Mouse (Mus musculus) heart, embryonic 16.5 days (tissue): ENCODE data around the gene Mgll. TPM values are rescaled to one million over a fixed set of nuclear protein-coding genes. Genes with fewer than 3 reads are reported as not detected.

Source experiments
- ATAC-seq: fragments of 200-750 bp; cut with Nextera tagmentation; replicated peaks from 2 replicates; pipeline ENCODE4 v1.8.0; 2017; ENCODE audit warnings: moderate number of reproducible peaks; ENCODE audit not compliant: insufficient read depth, low FRiP score; ENCODE audit errors: extremely low read depth
- H3K27ac ChIP-seq: fragments of 300-500 bp; sonication (generic); 2 replicates; pipeline ENCODE4 v1.5.1; 2014; ENCODE audit warnings: mild to moderate bottlenecking, low read length, control low read depth, moderate library complexity
- H3K27me3 ChIP-seq: fragments of 300-500 bp; sonication (generic); 2 replicates; pipeline ENCODE4 v1.6.1; 2014; ENCODE audit warnings: low read length, mixed read lengths; ENCODE audit not compliant: control insufficient read depth, insufficient read depth
- H3K36me3 ChIP-seq: fragments of 300-500 bp; sonication (generic); 2 replicates; pipeline ENCODE4 v1.6.1; 2014; ENCODE audit not compliant: control insufficient read depth, insufficient read depth
- H3K4me1 ChIP-seq: fragments of 300-500 bp; sonication (generic); 2 replicates; pipeline ENCODE4 v1.6.1; 2014; ENCODE audit warnings: low read length, mixed read lengths; ENCODE audit not compliant: control insufficient read depth, insufficient read depth
- H3K4me2 ChIP-seq: fragments of 300-500 bp; sonication (generic); 2 replicates; pipeline ENCODE4 v1.6.1; 2014; ENCODE audit warnings: low read depth, mild to moderate bottlenecking, control low read depth, low read length
- H3K4me3 ChIP-seq: fragments of 300-500 bp; sonication (generic); 2 replicates; pipeline ENCODE4 v1.5.1; 2014; ENCODE audit warnings: mild to moderate bottlenecking, control low read depth, low read length
- H3K9ac ChIP-seq: fragments of 300-500 bp; sonication (generic); 2 replicates; pipeline ENCODE4 v1.6.1; 2014; ENCODE audit warnings: low read length, control low read depth
- H3K9me3 ChIP-seq: fragments of 300-500 bp; sonication (generic); replicated peaks from 2 replicates; pipeline ENCODE4 v1.6.1; 2016; ENCODE audit warnings: low read length; ENCODE audit not compliant: control insufficient read depth
- WGBS: fragments of 180-500 bp; shearing (Covaris S2); extraction: QIAGEN DNeasy Blood & Tissue Kit; methylation state at CpG from one replicate; pipeline ENCODE4 v1.1.7; 2014; 5-methylcytosine and 5-hydroxymethylcytosine counted together
- polyA plus RNA-seq: library from polyadenylated mRNA; unstranded; fragments of >200 nt; fragmentation: Nextera tagmentation; extraction: Ambion mirVana; gene quantifications from 2 replicates; pipeline ENCODE4 v1.2.1, GENCODE M21; 2015

Gene Mgll
- polyA plus RNA-seq, 1 experiment from 2014 or later: 54.0 TPM

DNA sequence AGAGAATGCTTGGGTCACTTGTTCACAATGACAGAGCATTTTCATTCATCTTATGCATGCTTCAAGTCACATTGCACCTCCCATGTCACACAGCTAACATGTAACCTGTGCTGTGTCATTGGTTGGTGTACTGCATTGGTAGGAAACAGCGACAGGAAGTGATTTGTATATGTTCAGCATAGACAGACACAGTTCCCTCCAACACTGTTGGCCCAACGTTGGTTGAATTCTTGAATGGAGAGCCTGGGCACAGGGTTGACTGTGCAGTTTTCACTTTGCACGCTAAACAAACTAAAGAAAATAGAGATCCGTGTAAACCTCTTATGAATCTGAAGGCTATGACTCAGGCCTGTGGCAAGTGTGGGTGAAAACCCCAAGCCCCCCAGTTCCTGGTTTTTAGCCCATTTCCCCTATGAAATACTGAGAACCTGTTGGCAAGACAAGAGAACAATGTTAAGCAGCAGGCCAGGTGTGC lies 10.0 kb upstream of the Mgll start:
- Histone ChIP-seq H3K4me1 (no peaks in the 10 kb centered on the region; the same call in 1 of the 2 replicates), H3K9ac (no peak overlapping the region), H3K27ac (no peak overlapping the region), H3K4me3 (no peak overlapping the region), H3K9me3 (no peaks in the 10 kb centered on the region), H3K27me3 (no peaks in the 10 kb centered on the region), H3K36me3 (no peaks in the 10 kb centered on the region), H3K4me2 (no peak overlapping the region)
- WGBS: 78% methylated on average over 4 of the region's 4 CpGs
- ATAC-seq: no peak

DNA sequence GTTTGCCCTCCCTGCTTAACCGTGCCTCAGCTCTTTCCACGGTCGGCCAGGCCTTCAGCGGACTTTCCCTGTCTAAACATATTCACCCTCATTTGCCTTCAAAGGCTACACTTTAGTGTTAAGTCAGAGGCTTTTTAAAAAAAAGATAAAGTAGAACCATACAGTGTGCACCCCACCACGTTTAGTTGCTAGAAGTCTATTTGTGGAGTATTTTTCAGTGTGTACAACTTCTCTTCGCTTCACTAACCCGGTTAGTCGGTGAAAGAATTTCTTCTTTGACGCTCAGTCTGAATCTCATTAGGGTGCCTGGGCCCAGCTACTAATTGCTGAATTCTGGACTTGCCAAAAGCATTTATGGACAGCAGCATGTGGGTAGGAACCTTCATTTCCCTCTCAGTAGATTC lies 8.8 kb upstream of the Mgll start:
- no peak overlapping the region for H3K27ac ChIP-seq
- no peaks in the 10 kb centered on the region for H3K36me3 ChIP-seq
- WGBS: 79% methylated on average over 9 of the region's 9 CpGs
- H3K27me3 ChIP-seq: no peaks in the 10 kb centered on the region
- no peak overlapping the region for H3K9ac ChIP-seq
- no peak overlapping the region for H3K4me2 ChIP-seq
- H3K9me3 ChIP-seq: no peaks in the 10 kb centered on the region
- ATAC-seq: no peak
- H3K4me3 ChIP-seq: no peak overlapping the region
- H3K4me1 ChIP-seq: no peaks in the 10 kb centered on the region; the same call in 1 of the 2 replicates

DNA sequence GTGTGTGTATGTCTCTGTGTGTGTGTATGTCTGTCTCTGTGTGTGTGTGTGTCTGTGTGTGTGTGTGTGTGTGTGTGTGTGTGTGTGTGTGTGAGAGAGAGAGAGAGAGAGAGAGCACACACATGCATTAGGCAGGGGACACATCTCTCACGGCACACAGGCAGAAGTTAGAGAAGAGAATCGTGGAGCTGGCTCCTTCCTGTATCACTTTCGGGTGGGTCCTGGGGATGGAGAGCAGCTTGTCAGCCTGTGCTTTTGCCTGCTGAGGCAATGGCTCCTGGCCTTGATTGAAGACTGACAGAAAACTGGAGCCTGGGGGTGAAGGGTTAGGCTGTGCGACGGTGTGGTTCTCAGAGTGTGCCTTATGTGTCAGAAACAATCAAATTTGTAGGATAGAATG lies 8.2 kb upstream of the Mgll start:
- no peak overlapping the region; the same call in 1 of the 2 replicates for H3K27ac ChIP-seq
- H3K9me3 ChIP-seq: no peaks in the 10 kb centered on the region
- H3K27me3 ChIP-seq: no peaks in the 10 kb centered on the region
- no peak overlapping the region for H3K9ac ChIP-seq
- no peaks in the 10 kb centered on the region; the same call in 1 of the 2 replicates for H3K4me1 ChIP-seq
- no peak overlapping the region for H3K4me3 ChIP-seq
- H3K4me2 ChIP-seq: no peak overlapping the region
- H3K36me3 ChIP-seq: no peaks in the 10 kb centered on the region
- ATAC-seq: no peak
- WGBS: 62% methylated on average over 5 of the region's 5 CpGs

DNA sequence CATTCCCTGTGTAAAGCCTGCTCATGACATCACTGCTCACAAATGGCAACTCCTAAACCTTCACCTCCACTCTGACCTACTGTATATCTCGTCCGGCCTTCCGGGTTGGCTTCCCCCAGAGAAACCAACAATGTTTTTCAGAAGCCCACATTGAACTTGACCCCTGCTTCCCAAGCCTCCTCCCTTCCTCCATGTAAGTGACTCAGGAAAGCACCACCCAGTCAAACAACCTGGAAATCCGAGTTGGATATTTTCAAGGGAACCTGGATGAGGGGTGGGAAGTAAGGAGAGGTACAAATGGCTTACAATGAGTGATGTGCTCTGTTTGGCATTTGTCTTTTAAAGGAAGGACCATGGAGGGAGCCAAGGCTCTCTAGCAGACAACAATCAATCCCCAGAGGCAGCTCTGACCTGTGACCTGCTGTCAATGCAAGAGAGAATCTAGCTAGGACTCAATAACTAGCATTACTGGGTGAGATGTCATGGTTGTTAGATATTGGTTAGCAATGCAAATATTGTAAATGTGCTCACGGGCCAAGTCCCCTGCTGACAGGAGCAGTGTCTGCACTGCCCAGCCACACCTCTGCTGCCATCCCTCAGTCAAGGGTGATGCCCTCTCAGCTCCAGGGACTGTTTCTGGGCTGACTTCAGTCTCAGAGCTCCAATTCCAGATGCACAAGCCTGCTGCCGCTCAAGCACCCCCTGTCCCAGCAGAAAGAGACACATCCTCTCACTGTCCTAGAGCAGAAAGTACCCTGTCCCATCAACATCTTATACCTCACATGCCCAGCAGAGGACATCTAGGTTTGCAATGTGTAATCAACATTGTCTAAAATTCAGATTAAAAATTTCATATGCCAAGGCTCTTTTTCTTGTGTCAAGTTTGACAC lies 6.8 kb upstream of the Mgll start:
- no peaks in the 10 kb centered on the region for H3K27me3 ChIP-seq
- H3K4me2 ChIP-seq: no peak overlapping the region
- no peaks in the 10 kb centered on the region; the same call in 1 of the 2 replicates for H3K4me1 ChIP-seq
- peak overlapping the region; percentile 38 for H3K27ac ChIP-seq
- WGBS: 71% methylated on average over 6 of the region's 6 CpGs
- no peaks in the 10 kb centered on the region for H3K9me3 ChIP-seq
- ATAC-seq: peak; percentile 32; the same call in 1 of the 2 replicates
- no peak overlapping the region for H3K9ac ChIP-seq
- H3K36me3 ChIP-seq: no peaks in the 10 kb centered on the region
- no peak overlapping the region for H3K4me3 ChIP-seq

DNA sequence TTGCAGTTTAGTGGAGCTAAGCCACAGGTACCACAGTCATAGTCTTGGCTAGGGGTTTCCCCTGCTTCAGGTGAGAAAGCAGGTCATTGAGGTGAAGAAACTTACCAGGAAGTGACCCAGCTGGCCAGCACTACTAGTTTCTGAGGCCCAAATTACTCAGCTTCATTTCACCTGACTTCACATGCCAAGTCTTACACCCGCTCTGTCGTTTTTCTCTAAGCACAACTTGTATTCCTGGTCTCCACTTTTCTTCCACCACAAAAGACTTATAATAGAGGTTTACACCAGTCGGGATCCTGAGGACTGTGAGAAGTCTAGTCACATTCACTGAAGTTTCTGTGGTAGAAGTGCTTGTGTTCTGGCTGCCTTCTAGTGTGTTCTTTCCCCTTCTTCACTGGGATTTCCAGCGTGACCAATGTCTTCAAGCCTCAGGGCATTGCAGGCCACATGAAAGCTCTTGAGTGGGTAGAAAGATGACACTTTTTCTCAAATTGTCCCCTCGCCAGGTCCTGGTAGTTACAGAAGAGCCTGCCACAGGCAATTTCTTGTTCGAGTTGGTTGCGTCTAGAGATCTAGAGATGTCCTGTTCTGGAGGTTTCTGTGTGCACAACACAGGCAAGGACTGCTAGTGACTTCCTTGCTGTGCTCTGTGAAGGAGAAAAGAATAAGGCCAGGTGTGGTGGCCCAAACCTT lies 6.0 kb upstream of the Mgll start:
- Histone ChIP-seq H3K9ac (no peak overlapping the region), H3K27ac (peak overlapping the region; percentile 38; the same call in 1 of the 2 replicates), H3K36me3 (no peaks in the 10 kb centered on the region), H3K4me2 (no peak overlapping the region), H3K9me3 (no peaks in the 10 kb centered on the region), H3K27me3 (no peaks in the 10 kb centered on the region), H3K4me1 (no peaks in the 10 kb centered on the region; the same call in 1 of the 2 replicates), H3K4me3 (no peak overlapping the region)
- no peak for ATAC-seq
- 85% methylated on average over 7 of the region's 7 CpGs for WGBS

DNA sequence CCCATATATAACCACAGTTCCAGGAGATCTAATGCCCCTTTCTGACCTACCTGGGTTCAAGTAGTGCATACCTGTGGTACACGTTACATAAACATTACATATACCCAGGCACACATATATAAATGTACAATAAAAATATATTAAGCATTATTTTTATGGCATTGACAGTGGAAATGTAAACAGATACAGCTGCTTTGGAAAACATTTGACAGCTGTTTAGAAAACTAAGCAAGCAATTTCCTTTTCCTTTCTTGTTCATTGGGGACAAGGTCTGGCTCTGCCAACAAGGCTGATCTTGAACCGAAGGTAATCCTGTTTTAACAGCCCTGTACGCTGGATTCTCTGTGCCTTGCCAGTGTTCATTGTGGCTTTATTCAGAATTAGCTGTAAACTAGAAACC lies 3.2 kb upstream of the Mgll start:
- Histone ChIP-seq H3K27ac (no peak overlapping the region), H3K27me3 (no peaks in the 10 kb centered on the region; the same call in 1 of the 2 replicates), H3K36me3 (no peaks in the 10 kb centered on the region), H3K4me1 (no peaks in the 10 kb centered on the region; the same call in 1 of the 2 replicates), H3K9ac (no peak overlapping the region), H3K4me2 (no peak overlapping the region), H3K4me3 (no peak overlapping the region), H3K9me3 (no peaks in the 10 kb centered on the region)
- no peak for ATAC-seq
- 72% methylated on average over 3 of the region's 3 CpGs for WGBS

DNA sequence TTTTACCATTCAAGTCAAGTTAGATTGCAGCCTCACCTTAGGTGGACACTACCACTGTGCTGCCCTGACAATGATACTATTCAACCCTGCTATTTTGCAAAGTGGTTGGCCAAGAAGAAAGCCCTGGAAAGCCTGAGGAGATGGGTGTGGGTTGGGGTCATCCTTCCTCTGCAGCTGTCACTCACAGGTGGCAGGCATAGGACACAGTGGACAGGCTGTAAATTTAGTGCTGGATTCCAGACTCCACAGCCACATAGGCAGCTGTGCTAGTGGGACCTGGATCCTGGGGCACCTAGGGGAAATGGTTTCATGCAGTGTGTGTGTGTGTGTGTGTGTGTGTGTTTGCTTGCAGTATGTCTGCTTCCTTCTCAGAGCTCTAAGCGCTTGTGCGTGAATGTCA lies 1.3 kb upstream of the Mgll start:
- Histone ChIP-seq H3K27ac (no peak overlapping the region), H3K27me3 (no peaks in the 10 kb centered on the region; the same call in 1 of the 2 replicates), H3K36me3 (no peaks in the 10 kb centered on the region), H3K4me3 (no peak overlapping the region), H3K9ac (no peak overlapping the region), H3K4me1 (no peaks in the 10 kb centered on the region; the same call in 1 of the 2 replicates), H3K4me2 (no peak overlapping the region), H3K9me3 (no peaks in the 10 kb centered on the region)
- ATAC-seq: no peak
- 95% methylated on average over 2 of the region's 2 CpGs for WGBS

DNA sequence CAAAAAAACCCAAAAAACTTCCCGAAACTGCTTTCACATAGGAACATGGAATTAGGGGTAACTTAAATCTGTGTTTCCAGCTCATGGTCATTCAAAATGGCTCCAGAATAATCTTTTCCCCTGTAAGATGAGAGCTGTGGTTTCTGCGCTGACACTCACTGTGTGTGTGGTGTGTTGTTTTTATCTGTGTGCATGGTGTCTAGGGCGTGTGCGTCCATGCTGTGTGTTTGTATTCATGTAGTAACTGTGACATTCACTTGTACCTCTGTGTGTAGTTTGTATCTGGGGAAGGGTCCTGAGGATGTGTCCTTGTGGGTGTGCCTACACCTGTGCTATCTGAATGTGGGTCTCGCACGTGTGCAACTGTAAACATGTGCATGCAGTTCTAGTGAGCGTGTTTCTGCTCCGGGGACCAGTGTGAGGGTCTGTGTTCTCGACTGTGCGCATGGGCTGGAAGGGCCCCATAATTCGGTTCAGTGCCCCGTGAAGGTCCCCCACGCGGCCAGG lies 353 bp upstream of the Mgll start:
- Histone ChIP-seq H3K9ac (peak overlapping the region; percentile 83), H3K4me1 (no peaks in the 10 kb centered on the region; the same call in 1 of the 2 replicates), H3K4me3 (peak overlapping the region; percentile 83), H3K4me2 (peak overlapping the region; percentile 98), H3K27me3 (no peaks in the 10 kb centered on the region; the same call in 1 of the 2 replicates), H3K36me3 (no peaks in the 10 kb centered on the region), H3K27ac (no peak overlapping the region), H3K9me3 (no peaks in the 10 kb centered on the region)
- no peak for ATAC-seq
- 36% methylated on average over 14 of the region's 14 CpGs for WGBS
